Mouse (Mus musculus) hindbrain, embryonic 16.5 days (tissue): ENCODE measurements at regions not wholly inside any gene's neighbourhood (a gene's known extent, or its start where the extent isn't known, plus 50 kb on each side); places are given as distances from the start of the nearest gene placed in this dataset.
"Not testable (repeated sequence)": the region's sequence is repeated elsewhere in the genome, so short reads cannot be mapped to it uniquely, and the experiment has no call there.

Experiments
- ATAC-seq: fragments of 200-750 bp; cut with Nextera tagmentation; 2 replicates; pipeline ENCODE4 v1.8.0; 2017; ENCODE audit warnings: moderate TSS enrichment, moderate library complexity
- H3K27ac ChIP-seq: fragments of 300-500 bp; sonication (generic); 2 replicates; pipeline ENCODE4 v1.5.1; 2014; ENCODE audit warnings: low read depth, mild to moderate bottlenecking, control low read depth, low read length, moderate library complexity
- H3K27me3 ChIP-seq: fragments of 300-500 bp; sonication (generic); replicated peaks from 2 replicates; pipeline ENCODE4 v1.6.1; 2014; ENCODE audit warnings: low read length; ENCODE audit not compliant: control insufficient read depth, insufficient read depth
- H3K36me3 ChIP-seq: fragments of 300-500 bp; sonication (generic); 2 replicates; pipeline ENCODE4 v1.6.1; 2014; ENCODE audit warnings: mild to moderate bottlenecking, low read length, moderate library complexity, mixed read lengths; ENCODE audit not compliant: control insufficient read depth, insufficient read depth
- H3K4me1 ChIP-seq: fragments of 300-500 bp; sonication (generic); 2 replicates; pipeline ENCODE4 v1.6.1; 2014; ENCODE audit warnings: low read depth, low read length; ENCODE audit not compliant: control insufficient read depth, insufficient read depth
- H3K4me2 ChIP-seq: fragments of 300-500 bp; sonication (generic); 2 replicates; pipeline ENCODE4 v1.6.1; 2014; ENCODE audit warnings: mild to moderate bottlenecking, low read length, control low read depth, moderate library complexity
- H3K4me3 ChIP-seq: fragments of 300-500 bp; sonication (generic); 2 replicates; pipeline ENCODE4 v1.5.1; 2014; ENCODE audit warnings: mild to moderate bottlenecking, low read length, control low read depth, moderate library complexity
- H3K9ac ChIP-seq: fragments of 300-500 bp; sonication (generic); 2 replicates; pipeline ENCODE4 v1.6.1; 2014; ENCODE audit warnings: low read depth, mild to moderate bottlenecking, control low read depth, low read length, moderate library complexity
- H3K9me3 ChIP-seq: fragments of 300-500 bp; sonication (generic); 2 replicates; pipeline ENCODE4 v1.6.1; 2014; ENCODE audit warnings: mild to moderate bottlenecking, low read length, moderate library complexity; ENCODE audit not compliant: control insufficient read depth
- WGBS: fragments of 180-500 bp; shearing (Covaris S2); extraction: QIAGEN DNeasy Blood & Tissue Kit; methylation state at CpG from one replicate; pipeline ENCODE4 v1.1.7; 2014; 5-methylcytosine and 5-hydroxymethylcytosine counted together

DNA sequence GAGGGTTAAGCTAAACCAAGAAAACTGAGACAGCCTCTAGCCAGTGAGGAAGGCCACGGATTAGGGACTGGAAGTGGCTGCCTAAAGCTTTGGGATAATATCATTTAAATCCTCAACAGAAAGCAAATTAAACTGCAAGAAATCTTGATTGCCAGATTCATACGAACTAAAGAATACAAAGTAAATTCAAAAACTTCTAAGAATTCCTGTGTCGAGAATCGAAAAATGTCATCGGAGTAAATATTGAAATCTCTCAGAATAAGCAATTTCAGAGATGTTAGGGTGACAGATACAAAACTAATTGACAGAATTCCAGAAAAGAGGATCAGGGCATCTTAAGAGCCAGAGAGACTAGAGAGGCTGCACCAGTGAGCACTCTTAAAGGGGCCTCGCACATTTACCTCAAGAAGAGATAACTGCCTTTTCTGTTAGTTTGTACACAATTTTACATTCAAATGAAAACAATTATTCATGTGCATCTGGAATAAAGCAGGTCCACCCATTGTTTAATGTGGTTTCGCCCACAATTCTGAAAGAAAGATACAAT, 388.5 kb upstream of the 1700008P02Rik start:
- Histone ChIP-seq H3K36me3 (no peaks in the 10 kb centered on the region), H3K9ac (no peak overlapping the region), H3K9me3 (no peaks in the 10 kb centered on the region), H3K4me3 (no peak overlapping the region), H3K27ac (no peak overlapping the region), H3K27me3 (no peaks in the 10 kb centered on the region), H3K4me1 (no peaks in the 10 kb centered on the region), H3K4me2 (no peak overlapping the region)
- ATAC-seq, result no peak
- 65% methylated on average over 7 of the region's 7 CpGs for WGBS

DNA sequence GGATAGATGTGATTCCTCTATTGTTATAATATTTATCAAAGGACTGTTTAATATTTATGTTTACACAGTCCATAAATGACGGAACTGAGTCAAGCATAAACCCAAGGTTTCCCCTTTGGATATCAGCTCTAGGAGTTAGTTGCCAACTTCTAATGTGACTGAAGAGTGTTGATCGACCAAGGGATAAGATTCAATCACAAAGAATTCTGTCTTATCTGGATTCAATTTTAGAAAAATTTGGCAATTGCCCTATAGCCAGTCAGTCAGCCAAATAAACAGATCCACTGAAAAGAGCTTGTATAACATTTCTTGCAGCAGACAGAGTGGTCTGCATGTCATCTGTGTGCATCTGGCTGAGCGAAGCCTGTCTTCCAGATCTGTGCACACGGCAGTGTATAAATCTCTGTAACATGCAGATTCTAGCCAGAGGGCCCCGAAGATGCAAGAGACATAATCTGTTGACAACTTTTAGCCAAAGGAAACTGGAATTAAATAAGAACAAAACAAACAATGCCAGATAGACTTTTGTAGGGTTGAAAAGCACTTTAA, 387.6 kb upstream of the 1700008P02Rik start:
- Histone ChIP-seq H3K36me3 (no peaks in the 10 kb centered on the region), H3K27ac (no peak overlapping the region), H3K4me1 (no peaks in the 10 kb centered on the region), H3K9ac (no peak overlapping the region), H3K4me3 (no peak overlapping the region), H3K9me3 (no peaks in the 10 kb centered on the region), H3K4me2 (no peak overlapping the region), H3K27me3 (no peaks in the 10 kb centered on the region)
- ATAC-seq, result peak; percentile 74; the same call in 1 of the 2 replicates
- WGBS, result 49% methylated on average over 5 of the region's 5 CpGs

DNA sequence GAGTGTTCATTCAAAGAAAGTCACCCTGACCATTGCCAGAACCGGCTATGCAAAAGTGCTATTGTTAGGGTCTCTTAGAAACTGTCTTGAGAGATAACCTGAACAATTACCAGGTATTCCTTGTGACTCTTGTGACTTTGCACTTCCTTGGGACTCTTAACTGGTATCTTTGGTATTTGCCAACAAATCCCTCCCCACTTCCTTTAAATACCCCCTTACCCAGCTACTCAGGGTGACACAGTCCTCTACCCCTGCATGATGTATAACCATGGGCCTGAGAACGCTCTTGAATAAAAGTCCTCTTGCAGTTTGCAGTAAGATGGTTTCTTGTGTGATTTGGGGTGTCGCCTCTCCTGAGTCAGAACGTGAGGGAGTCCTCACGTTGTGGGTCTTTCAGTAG, 371.5 kb upstream of the 1700008P02Rik start:
- WGBS, result 81% methylated on average over 5 of the region's 5 CpGs
- not testable (repeated sequence) for H3K9me3 ChIP-seq, H3K27me3 ChIP-seq, H3K9ac ChIP-seq, H3K4me1 ChIP-seq, H3K4me3 ChIP-seq, ATAC-seq, H3K27ac ChIP-seq, H3K36me3 ChIP-seq, H3K4me2 ChIP-seq

DNA sequence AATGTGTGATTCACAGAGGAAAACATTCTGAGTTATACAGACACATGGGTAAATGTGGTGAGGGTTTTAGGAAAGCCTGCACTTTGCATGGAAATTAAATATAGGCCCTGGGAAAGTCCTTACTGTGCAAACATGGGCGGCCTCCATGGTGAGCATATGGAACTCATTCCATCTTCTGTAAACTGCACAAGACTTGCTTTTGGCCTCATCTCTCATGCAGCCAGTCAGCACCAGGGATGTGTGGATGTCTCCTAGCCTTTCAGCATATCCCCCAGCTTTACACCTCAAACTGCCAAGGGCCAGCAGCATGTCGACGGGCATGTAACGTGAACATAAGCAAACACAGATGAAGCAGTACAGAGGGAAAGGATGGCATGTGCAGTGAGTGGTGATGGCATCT, 364.7 kb upstream of the 1700008P02Rik start:
- Histone ChIP-seq H3K27me3 (no peaks in the 10 kb centered on the region), H3K4me3 (no peak overlapping the region), H3K9me3 (no peaks in the 10 kb centered on the region), H3K9ac (no peak overlapping the region), H3K36me3 (no peaks in the 10 kb centered on the region), H3K27ac (no peak overlapping the region), H3K4me1 (no peaks in the 10 kb centered on the region), H3K4me2 (no peak overlapping the region)
- ATAC-seq, result no peak
- WGBS, result 91% methylated on average over 4 of the region's 4 CpGs

DNA sequence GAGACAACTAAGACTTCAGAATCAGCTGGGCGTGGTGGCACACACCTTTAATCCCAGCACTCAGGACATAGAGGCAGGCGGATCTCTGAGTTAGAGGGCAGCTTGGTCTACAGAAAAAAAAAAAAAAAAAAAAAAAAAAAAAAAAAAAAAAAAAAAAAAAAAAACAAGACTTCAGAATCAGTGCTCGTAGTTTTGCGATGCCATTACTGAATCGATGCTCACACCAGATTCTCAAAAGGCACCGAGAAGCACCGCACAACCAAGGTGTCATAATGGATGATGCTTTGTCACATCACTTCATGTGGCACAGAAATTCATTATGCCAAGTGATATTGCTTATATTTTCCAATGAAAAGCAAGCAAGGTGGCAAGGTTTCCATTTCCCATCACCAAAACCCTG, 337.4 kb upstream of the 1700008P02Rik start:
- Histone ChIP-seq H3K4me2 (no peak overlapping the region), H3K27me3 (no peaks in the 10 kb centered on the region), H3K36me3 (no peaks in the 10 kb centered on the region), H3K4me1 (no peaks in the 10 kb centered on the region), H3K9ac (no peak overlapping the region), H3K4me3 (no peak overlapping the region), H3K9me3 (no peaks in the 10 kb centered on the region), H3K27ac (no peak overlapping the region)
- 93% methylated on average over 7 of the region's 7 CpGs for WGBS
- ATAC-seq, result no peak

DNA sequence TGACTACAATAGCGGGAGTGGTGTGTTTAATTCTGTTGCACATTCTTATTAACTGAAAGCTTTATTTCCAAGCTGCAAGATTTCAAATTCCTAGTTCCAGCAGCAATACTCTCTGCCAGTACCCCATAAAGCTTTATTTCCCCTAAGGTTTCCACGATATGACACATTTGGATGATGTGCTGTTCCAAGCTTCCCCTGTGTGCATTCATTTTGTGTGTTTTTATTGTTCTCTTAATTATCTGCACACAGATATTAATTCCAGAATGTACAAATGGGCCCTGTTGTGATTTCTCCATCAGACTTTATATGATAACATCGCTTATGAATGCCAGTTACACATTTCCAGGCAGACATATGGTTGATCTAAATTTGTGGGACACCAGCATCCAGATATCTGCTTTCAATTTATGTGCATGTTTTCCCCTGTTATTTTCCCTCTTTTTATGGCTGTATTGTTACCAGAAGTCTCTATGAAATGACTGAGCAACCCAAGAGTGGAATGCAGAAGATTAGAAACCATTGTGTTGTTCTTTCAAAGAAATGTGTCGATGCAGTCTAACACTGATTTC, 312.4 kb upstream of the 1700008P02Rik start:
- Histone ChIP-seq H3K9me3 (no peaks in the 10 kb centered on the region), H3K27ac (no peak overlapping the region), H3K4me3 (no peak overlapping the region), H3K27me3 (no peaks in the 10 kb centered on the region), H3K36me3 (no peaks in the 10 kb centered on the region), H3K4me1 (no peaks in the 10 kb centered on the region), H3K9ac (no peak overlapping the region), H3K4me2 (no peak overlapping the region)
- 78% methylated on average over 4 of the region's 4 CpGs for WGBS
- peak; percentile 56; the same call in 1 of the 2 replicates for ATAC-seq

DNA sequence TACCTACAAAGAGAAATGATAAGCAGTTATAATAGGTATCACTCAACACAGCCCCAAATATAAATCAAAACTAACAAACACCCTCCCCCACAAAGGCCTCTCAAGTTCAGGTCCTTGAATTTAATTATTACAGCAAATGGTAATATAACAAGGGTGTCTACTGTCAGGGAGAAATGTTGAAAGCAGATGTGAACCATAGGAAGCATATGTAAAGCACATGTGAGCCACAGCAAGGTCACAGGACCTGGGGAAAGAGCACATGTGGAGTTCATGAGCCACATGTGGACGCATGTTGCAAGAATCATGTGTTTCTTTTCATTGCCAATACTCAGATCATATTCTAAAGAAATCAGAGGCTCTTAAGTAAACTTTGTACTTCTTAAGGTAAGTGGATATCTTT, 306.5 kb upstream of the 1700008P02Rik start:
- no peak for ATAC-seq
- H3K27ac ChIP-seq, result no peak overlapping the region
- 84% methylated on average over 1 of the region's 1 CpGs for WGBS
- H3K36me3 ChIP-seq, result no peaks in the 10 kb centered on the region
- H3K9me3 ChIP-seq, result no peaks in the 10 kb centered on the region
- no peak overlapping the region for H3K9ac ChIP-seq
- H3K4me3 ChIP-seq, result no peak overlapping the region
- H3K27me3 ChIP-seq, result no peaks in the 10 kb centered on the region
- H3K4me2 ChIP-seq, result no peak overlapping the region
- no peaks in the 10 kb centered on the region for H3K4me1 ChIP-seq

DNA sequence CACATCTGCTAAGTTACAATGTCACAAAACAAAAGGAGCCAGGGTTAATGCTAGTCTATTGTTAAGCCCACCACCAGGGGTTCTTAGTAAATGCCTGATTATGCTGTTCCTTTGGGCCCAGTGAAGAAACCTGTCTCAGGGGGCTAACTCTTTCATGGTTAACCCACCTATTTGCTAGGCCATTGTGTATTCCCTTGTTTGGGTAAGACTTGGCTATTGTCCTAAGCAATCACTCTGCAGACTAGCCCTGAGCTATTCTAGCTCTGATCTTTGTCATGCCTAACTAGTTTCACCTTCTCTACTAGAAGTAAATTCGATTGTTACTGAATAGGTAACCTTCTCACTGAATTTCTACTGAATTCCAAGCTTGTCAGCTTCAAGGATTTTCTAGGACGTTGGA, 302.4 kb upstream of the 1700008P02Rik start:
- H3K27me3 ChIP-seq, H3K4me1 ChIP-seq, H3K27ac ChIP-seq, H3K4me3 ChIP-seq, H3K9me3 ChIP-seq, H3K9ac ChIP-seq, H3K4me2 ChIP-seq, H3K36me3 ChIP-seq, ATAC-seq: not testable (repeated sequence)
- WGBS, result 61% methylated on average over 2 of the region's 2 CpGs

DNA sequence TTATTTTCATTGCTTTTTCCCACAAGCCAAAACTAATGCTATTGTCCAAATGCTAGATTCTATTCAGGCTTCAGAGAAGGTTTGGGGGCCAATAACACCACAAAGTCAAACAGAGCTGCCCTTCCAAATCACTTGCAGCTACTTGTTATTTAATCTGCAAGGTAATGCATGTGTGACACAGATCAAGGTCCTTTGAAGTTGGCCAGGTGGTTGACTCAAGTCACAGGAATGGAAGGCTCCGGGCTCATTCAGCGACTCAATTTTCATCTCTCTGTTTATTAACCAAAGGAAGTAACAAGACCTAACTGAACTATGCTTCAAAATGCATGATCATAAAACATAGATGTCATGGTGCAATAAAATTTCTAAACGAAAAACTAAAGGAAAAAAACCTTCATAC, 300.0 kb upstream of the 1700008P02Rik start:
- H3K4me1 ChIP-seq, result no peaks in the 10 kb centered on the region
- ATAC-seq, result no peak
- no peak overlapping the region for H3K27ac ChIP-seq
- no peaks in the 10 kb centered on the region for H3K9me3 ChIP-seq
- H3K4me3 ChIP-seq, result no peak overlapping the region
- H3K27me3 ChIP-seq, result no peaks in the 10 kb centered on the region
- H3K9ac ChIP-seq, result no peak overlapping the region
- WGBS, result 89% methylated on average over 3 of the region's 3 CpGs
- H3K4me2 ChIP-seq, result no peak overlapping the region
- no peaks in the 10 kb centered on the region for H3K36me3 ChIP-seq
